Mouse (Mus musculus) hindbrain, embryonic 14.5 days (tissue): Measurements from ENCODE around the gene Ccdc159. TPM values are rescaled to one million over a fixed set of nuclear protein-coding genes. Genes with fewer than 3 reads are reported as not detected.

ENCODE experiments used
- ATAC-seq: fragments of 200-750 bp; cut with Nextera tagmentation; 2 replicates; pipeline ENCODE4 v1.8.0; 2017; ENCODE audit warnings: moderate number of reproducible peaks, mild to moderate bottlenecking, moderate TSS enrichment, moderate library complexity; ENCODE audit not compliant: low FRiP score
- DNase-seq: peaks from one replicate; pipeline ENCODE4 v3.0.0-alpha.2; 2015; ENCODE audit warnings: low spot score
- H3K27ac ChIP-seq: fragments of 300-500 bp; sonication (generic); 2 replicates; pipeline ENCODE4 v1.5.1; 2014; ENCODE audit warnings: mild to moderate bottlenecking, moderate library complexity
- H3K27me3 ChIP-seq: fragments of 300-500 bp; sonication (generic); 2 replicates; pipeline ENCODE4 v1.6.1; 2014; ENCODE audit warnings: mild to moderate bottlenecking, low read length, mixed read lengths; ENCODE audit not compliant: control insufficient read depth, insufficient read depth
- H3K36me3 ChIP-seq: fragments of 300-500 bp; sonication (generic); replicated peaks from 2 replicates; pipeline ENCODE4 v1.6.1; 2014; ENCODE audit not compliant: control insufficient read depth, insufficient read depth
- H3K4me1 ChIP-seq: fragments of 300-500 bp; sonication (generic); replicated peaks from 2 replicates; pipeline ENCODE4 v1.6.1; 2014; ENCODE audit warnings: antibody characterized with exemption, low read length, mixed read lengths; ENCODE audit not compliant: control insufficient read depth, insufficient read depth
- H3K4me2 ChIP-seq: fragments of 300-500 bp; sonication (generic); replicated peaks from 2 replicates; pipeline ENCODE4 v1.6.1; 2014; ENCODE audit warnings: mild to moderate bottlenecking, moderate library complexity
- H3K4me3 ChIP-seq: fragments of 300-500 bp; sonication (generic); replicated peaks from 2 replicates; pipeline ENCODE4 v1.5.1; 2014; ENCODE audit warnings: mild to moderate bottlenecking, low read length
- H3K9ac ChIP-seq: fragments of 300-500 bp; sonication (generic); 2 replicates; pipeline ENCODE4 v1.6.1; 2014
- H3K9me3 ChIP-seq: fragments of 300-500 bp; sonication (generic); 2 replicates; pipeline ENCODE4 v1.6.1; 2016; ENCODE audit warnings: low read length; ENCODE audit not compliant: control insufficient read depth
- WGBS: fragments of 180-500 bp; shearing (Covaris S2); extraction: QIAGEN DNeasy Blood & Tissue Kit; methylation state at CpG from one replicate; pipeline ENCODE4 v1.1.7; 2014; 5-methylcytosine and 5-hydroxymethylcytosine counted together
- polyA plus RNA-seq: library from polyadenylated mRNA; unstranded; fragments of >200 nt; fragmentation: Nextera tagmentation; extraction: Ambion mirVana; gene quantifications from 2 replicates; pipeline ENCODE4 v1.2.1, GENCODE M21; 2014

The Ccdc159 gene
- polyA plus RNA-seq, 1 experiment from 2014 or later, result 8.3 TPM

DNA sequence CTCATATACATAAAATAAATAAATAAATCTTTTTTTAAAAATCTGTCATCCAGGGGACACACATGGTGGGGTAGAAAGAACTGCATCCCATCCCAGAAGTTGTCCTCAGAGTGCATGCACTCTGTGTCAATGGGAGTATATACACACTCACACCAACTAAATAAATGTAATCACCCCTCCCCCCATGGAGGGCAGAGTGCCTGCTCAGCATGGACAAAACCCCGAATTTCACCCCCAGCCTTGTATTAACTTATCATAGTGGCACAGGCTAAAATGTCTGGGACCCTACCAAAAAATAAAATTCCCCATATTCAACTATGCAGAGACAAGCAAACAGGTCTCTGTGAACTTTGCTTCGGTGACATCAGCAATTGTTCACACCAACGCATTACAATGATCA is 27.4 kb downstream of the Ccdc159 start:
- peak overlapping the region; percentile 64; the same call in 1 of the 2 replicates for H3K4me3 ChIP-seq
- H3K27ac ChIP-seq, result no peak overlapping the region
- WGBS, result 77% methylated on average over 3 of the region's 3 CpGs
- ATAC-seq (no peak), DNase-seq (no peak)
- no peaks in the 10 kb centered on the region for H3K9me3 ChIP-seq
- peak overlapping the region; percentile 50; the same call in 1 of the 2 replicates for H3K4me2 ChIP-seq
- peak overlapping the region; percentile 80; the same call in 1 of the 2 replicates for H3K9ac ChIP-seq
- no peaks in the 10 kb centered on the region for H3K36me3 ChIP-seq
- peaks cover 8% of the 10 kb centered on the region for H3K27me3 ChIP-seq
- H3K4me1 ChIP-seq, result peaks cover 11% of the 10 kb centered on the region

DNA sequence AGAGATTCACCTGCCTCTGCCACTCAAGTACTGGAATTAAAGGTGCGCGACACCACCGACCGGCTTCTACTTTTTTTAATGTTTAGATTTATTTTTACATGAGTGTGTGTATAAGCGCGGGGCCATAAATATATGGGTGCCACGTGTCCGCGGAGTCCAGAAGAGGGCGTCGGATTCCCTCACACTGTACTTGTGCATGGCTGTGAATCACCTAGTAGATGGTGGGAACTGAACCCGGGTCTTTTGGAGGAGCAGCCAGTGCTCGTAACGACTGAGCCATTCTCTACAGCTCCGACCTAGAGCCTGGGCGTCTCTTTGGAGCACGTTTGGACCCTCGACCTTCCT is 27.9 kb downstream of the Ccdc159 start:
- Histone ChIP-seq H3K4me2 (peak overlapping the region; percentile 50), H3K27ac (peak overlapping the region; percentile 97), H3K9ac (peak overlapping the region; percentile 80; the same call in 1 of the 2 replicates), H3K9me3 (no peaks in the 10 kb centered on the region), H3K36me3 (no peaks in the 10 kb centered on the region), H3K4me3 (peak overlapping the region; percentile 64), H3K4me1 (peaks cover 11% of the 10 kb centered on the region), H3K27me3 (peaks cover 13% of the 10 kb centered on the region)
- 2% methylated on average over 18 of the region's 18 CpGs for WGBS
- no peak for DNase-seq
- ATAC-seq, result peak; percentile 58

DNA sequence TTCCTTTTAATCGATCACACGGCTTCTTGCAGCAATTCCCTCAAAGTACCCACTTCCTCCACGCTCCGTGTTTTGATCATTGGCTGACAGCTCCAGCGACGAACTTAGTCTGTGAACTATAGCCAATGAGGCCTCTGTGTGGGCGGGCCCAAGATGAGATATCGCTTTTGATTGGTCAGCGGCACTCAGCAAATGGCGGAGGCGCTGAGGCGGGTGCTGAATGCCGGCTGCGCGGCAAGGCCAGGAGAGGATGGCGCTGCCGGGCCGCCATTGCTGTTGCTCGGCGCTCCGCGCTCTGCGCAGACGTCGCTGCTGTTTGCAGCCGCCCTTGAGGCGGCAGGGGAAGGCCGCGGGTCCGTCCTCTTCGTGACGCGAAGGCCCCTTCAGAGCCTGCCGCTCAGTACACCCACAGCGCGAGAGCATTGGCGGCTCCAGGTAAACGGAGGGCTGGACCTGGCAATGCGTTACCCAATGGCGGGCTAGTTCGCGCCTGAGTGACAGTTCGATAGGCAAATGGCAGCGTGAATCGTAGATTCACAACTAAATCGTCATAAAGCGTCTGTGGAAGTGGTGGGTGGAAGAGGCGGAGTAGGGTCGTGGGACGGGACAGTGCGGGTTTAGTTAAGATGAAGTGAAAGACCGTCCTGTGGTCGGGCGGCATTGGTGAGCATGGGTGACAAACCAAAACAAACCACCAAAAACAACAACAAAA is 28.5 kb downstream of the Ccdc159 start, which contains the start of gene Swsap1:
TSS of gene Swsap1 (plus strand) at position 186 of the 712 bp plus-strand sequence.
- peak within 1 kb of the TSS; percentile 64 for H3K4me3 ChIP-seq
- no peaks in the 10 kb centered on the region for H3K9me3 ChIP-seq
- peak within 1 kb of the TSS; percentile 97 for H3K27ac ChIP-seq
- ATAC-seq, result peak; percentile 98
- WGBS, result under 1% methylated on average over 51 of the region's 54 CpGs
- H3K27me3 ChIP-seq, result peaks cover 19% of the 10 kb centered on the region
- peak within 1 kb of the TSS; percentile 73 for H3K4me2 ChIP-seq
- H3K9ac ChIP-seq, result peak within 1 kb of the TSS; percentile 80
- peaks cover 11% of the 10 kb centered on the region for H3K4me1 ChIP-seq
- DNase-seq, result peak; percentile 98
- H3K36me3 ChIP-seq, result no peaks in the 10 kb centered on the region

DNA sequence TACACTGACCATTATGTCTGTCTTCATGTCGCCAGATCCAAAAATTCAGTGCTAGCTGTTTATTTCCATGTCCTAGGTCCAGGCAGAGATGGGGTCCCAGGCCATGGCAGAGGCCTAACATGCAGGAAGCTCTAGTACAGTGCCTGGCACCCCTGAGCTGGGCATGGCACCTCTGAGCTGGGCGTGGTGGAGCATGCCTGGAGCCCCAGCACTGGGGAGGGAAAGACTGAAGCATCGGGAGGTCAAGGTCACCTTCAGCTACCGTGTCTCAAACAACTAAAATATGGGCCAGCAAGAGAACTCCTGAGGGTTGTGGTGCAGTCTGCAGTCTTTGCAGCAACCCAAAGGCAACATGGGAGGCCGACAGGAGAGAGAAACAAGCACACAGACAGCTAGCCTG is 31.1 kb downstream of the Ccdc159 start:
- 85% methylated on average over 5 of the region's 5 CpGs for WGBS
- H3K27me3 ChIP-seq, result peaks cover 45% of the 10 kb centered on the region
- no peak for ATAC-seq

DNA sequence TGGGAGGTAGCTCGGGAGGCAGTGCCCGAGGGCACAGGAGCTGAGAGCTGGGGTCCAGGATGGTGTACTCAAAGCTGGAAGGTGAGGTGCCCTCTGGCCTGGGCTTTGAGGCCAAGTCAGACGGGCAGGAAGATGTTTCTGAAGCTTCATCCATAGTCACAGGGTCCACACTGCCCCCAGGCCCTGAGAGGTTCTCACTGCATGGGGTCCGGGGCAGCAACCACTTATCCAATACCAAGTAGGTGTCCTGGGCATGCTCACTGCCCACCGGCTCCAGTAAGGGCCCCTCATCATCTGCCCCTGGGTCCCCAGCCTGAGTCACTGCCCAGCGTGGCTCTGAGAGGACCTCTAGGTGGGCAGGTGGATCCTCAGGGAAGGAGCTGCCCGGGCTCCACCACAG is 32.0 kb downstream of the Ccdc159 start:
- ATAC-seq, result no peak
- 97% methylated on average over 7 of the region's 7 CpGs for WGBS
- DNase-seq, result no peak
- Histone ChIP-seq H3K9me3 (no peaks in the 10 kb centered on the region), H3K27ac (no peak overlapping the region), H3K36me3 (no peaks in the 10 kb centered on the region), H3K4me3 (no peak overlapping the region), H3K4me2 (no peak overlapping the region), H3K4me1 (peaks cover 21% of the 10 kb centered on the region), H3K27me3 (peaks cover 47% of the 10 kb centered on the region), H3K9ac (no peak overlapping the region)

More for the DNA sequence above, 31.1 kb downstream of the Ccdc159 start:
- no peaks in the 10 kb centered on the region for H3K36me3 ChIP-seq
- H3K4me3 ChIP-seq, result no peak overlapping the region
- H3K9ac ChIP-seq, result no peak overlapping the region
- DNase-seq, result no peak
- no peak overlapping the region for H3K4me2 ChIP-seq
- no peaks in the 10 kb centered on the region for H3K9me3 ChIP-seq
- H3K27ac ChIP-seq, result no peak overlapping the region
- peaks cover 25% of the 10 kb centered on the region for H3K4me1 ChIP-seq

DNA sequence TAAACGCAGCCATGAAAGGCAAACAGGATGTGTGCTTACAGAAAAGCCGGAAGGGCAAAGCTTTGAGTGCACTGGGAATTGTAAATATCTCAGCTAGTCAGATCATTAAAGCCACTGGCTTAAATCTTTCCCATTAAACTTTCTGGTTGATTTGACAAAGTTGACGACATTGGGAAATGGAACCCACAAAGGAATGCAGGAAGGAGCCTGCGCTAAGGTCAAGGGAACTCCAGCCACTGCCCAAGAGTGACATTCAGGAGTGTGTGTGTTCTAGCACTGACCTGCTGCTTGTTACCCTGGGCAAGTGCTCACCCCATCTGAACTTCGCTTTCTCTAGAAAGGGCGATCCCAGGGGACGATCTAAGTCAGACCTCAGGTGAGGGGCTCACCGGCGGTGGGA is 32.9 kb downstream of the Ccdc159 start:
- Histone ChIP-seq H3K4me3 (no peak overlapping the region), H3K4me2 (no peak overlapping the region), H3K9ac (no peak overlapping the region), H3K27me3 (peaks cover 47% of the 10 kb centered on the region), H3K9me3 (no peaks in the 10 kb centered on the region), H3K27ac (no peak overlapping the region), H3K4me1 (peaks cover 21% of the 10 kb centered on the region), H3K36me3 (no peaks in the 10 kb centered on the region)
- ATAC-seq, result no peak
- WGBS, result 55% methylated on average over 9 of the region's 9 CpGs
- no peak for DNase-seq

DNA sequence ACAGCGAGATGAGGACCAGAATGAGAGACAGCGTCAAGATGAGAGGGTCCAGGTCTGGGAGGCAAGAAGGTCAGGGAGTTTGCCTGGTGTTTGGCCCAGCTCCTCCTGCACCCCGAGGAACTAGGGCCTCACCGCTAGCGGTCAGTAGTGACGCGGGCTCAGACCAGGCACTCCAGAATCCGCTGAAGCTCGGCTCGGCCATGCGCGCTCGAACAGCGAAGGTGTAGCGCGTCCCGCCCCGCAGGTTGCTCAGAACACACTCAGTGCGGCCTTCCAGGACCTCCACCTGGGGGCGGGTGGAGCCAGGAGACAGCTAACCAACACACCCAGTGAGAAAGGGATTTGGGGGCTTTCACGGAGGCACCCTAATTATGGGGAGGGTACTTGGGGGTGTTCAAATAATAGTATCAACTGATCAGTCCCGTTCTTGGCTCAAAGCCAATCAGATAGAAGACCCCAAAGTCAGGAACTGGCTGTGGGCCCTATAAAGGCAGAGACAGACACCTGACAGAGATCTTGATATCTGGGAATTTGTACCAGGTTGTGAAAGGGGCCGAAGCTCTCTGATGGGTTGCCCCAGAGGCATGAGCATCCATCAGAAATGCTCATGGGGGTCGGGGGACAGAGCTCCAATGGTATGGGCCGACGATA is 33.4 kb downstream of the Ccdc159 start:
- Histone ChIP-seq H3K9ac (no peak overlapping the region), H3K36me3 (no peaks in the 10 kb centered on the region), H3K9me3 (no peaks in the 10 kb centered on the region), H3K4me3 (no peak overlapping the region), H3K4me2 (no peak overlapping the region; the same call in 1 of the 2 replicates), H3K4me1 (peaks cover 21% of the 10 kb centered on the region), H3K27ac (no peak overlapping the region), H3K27me3 (peaks cover 47% of the 10 kb centered on the region)
- DNase-seq, result no peak
- 13% methylated on average over 26 of the region's 26 CpGs for WGBS
- no peak for ATAC-seq

DNA sequence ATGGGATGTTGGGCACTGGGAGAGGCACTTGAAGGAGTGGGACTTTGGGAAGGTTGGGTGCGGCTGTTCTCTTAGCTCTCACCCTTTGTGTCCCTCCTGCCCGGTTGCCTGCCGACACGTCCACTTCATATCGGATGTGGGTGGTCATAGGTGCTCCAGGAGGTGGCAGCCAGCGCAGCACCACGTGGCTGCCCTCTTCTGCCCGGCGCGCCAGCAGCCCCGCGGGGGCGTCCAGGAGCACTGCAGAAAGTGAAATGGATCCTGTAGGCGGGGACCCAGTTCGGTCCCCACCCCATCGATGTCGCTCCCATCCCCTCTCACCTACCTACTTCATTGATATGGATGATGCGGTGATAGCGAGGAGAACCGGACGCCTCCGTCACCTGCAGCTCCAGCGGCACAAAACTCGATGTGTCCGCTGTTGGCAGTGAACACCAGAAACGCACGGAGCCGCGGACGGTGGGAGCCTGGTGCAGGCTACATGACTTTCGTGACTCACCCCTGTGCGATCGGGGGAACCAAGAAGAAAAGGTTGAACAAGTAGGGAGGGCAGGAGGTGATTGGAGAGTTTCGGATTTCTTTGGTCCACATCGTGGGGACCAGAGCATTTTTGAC is 34.2 kb downstream of the Ccdc159 start:
- peak overlapping the region; percentile 25; the same call in 1 of the 2 replicates for H3K9ac ChIP-seq
- peaks cover 47% of the 10 kb centered on the region for H3K27me3 ChIP-seq
- 2% methylated on average over 35 of the region's 35 CpGs for WGBS
- ATAC-seq, result no peak
- H3K4me2 ChIP-seq, result peak overlapping the region; percentile 70
- H3K9me3 ChIP-seq, result no peaks in the 10 kb centered on the region
- DNase-seq, result no peak
- H3K4me1 ChIP-seq, result peaks cover 18% of the 10 kb centered on the region
- peak overlapping the region; percentile 34 for H3K4me3 ChIP-seq
- H3K27ac ChIP-seq, result no peak overlapping the region
- no peaks in the 10 kb centered on the region for H3K36me3 ChIP-seq

DNA sequence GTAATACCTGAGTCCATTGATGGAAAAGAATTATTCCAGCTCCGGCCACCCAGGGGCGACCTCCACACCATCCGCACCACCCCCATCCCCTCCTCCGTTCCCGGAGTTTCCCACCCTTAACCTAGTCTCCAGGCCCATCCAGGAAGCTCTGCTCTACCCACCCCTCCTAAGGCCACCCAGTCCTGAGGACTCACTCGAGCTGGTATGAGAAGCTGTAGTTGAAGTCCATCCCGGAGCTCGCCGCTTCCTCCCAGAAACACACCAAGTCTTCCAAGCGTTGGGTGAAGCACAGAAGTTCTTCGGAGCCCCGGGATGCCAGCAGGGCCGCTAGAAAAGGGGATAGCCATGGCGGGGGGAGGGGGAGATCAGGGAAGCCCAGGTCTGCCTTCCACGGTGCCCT is 34.7 kb downstream of the Ccdc159 start:
- Histone ChIP-seq H3K36me3 (no peaks in the 10 kb centered on the region), H3K4me3 (peak overlapping the region; percentile 34), H3K27me3 (peaks cover 47% of the 10 kb centered on the region), H3K9me3 (no peaks in the 10 kb centered on the region), H3K27ac (no peak overlapping the region), H3K9ac (peak overlapping the region; percentile 25), H3K4me2 (peak overlapping the region; percentile 70), H3K4me1 (peaks cover 17% of the 10 kb centered on the region)
- ATAC-seq (peak; percentile 31; the same call in 1 of the 2 replicates), DNase-seq (no peak)
- under 1% methylated on average over 15 of the region's 15 CpGs for WGBS
